Mouse (Mus musculus) liver, embryonic 11.5 days (tissue): Measurements from ENCODE around the gene Thap3. TPM values are rescaled to one million over a fixed set of nuclear protein-coding genes. Genes with fewer than 3 reads are reported as not detected.

ENCODE experiments used
- ATAC-seq: fragments of 200-750 bp; cut with Nextera tagmentation; replicated peaks from 2 replicates; pipeline ENCODE4 v1.8.0; 2017; ENCODE audit warnings: moderate number of reproducible peaks, mild to moderate bottlenecking, moderate TSS enrichment, moderate library complexity; ENCODE audit not compliant: low FRiP score
- DNase-seq: peaks from one replicate; pipeline ENCODE4 v3.0.0-alpha.2; 2017; ENCODE audit warnings: low spot score
- H3K27ac ChIP-seq: fragments of 300-500 bp; sonication (generic); 2 replicates; pipeline ENCODE4 v1.5.1; 2014; ENCODE audit warnings: mild to moderate bottlenecking, low read depth, low read length, control low read depth
- H3K27me3 ChIP-seq: fragments of 300-500 bp; sonication (generic); replicated peaks from 2 replicates; pipeline ENCODE4 v1.6.1; 2014; ENCODE audit warnings: low read length, mixed read lengths; ENCODE audit not compliant: control insufficient read depth, insufficient read depth
- H3K36me3 ChIP-seq: fragments of 300-500 bp; sonication (generic); 2 replicates; pipeline ENCODE4 v1.6.1; 2014; ENCODE audit warnings: mild to moderate bottlenecking, low read length, moderate library complexity, mixed read lengths; ENCODE audit not compliant: control insufficient read depth, insufficient read depth
- H3K4me1 ChIP-seq: fragments of 300-500 bp; sonication (generic); replicated peaks from 2 replicates; pipeline ENCODE4 v1.6.1; 2014; ENCODE audit warnings: low read length, mixed read lengths; ENCODE audit not compliant: control insufficient read depth, insufficient read depth
- H3K4me2 ChIP-seq: fragments of 300-500 bp; sonication (generic); 2 replicates; pipeline ENCODE4 v1.6.1; 2014; ENCODE audit warnings: mild to moderate bottlenecking, control low read depth, moderate library complexity
- H3K4me3 ChIP-seq: fragments of 300-500 bp; sonication (generic); 2 replicates; pipeline ENCODE4 v1.5.1; 2014; ENCODE audit warnings: low read depth, low read length, control low read depth
- H3K9ac ChIP-seq: fragments of 300-500 bp; sonication (generic); 2 replicates; pipeline ENCODE4 v1.6.1; 2014; ENCODE audit warnings: low read depth, low read length, control low read depth
- H3K9me3 ChIP-seq: fragments of 300-500 bp; sonication (generic); 2 replicates; pipeline ENCODE4 v1.6.1; 2016; ENCODE audit warnings: low read length, inconsistent platforms, mixed read lengths; ENCODE audit not compliant: control insufficient read depth
- WGBS: fragments of 180-500 bp; shearing (Covaris S2); extraction: QIAGEN DNeasy Blood & Tissue Kit; methylation state at CpG from one replicate; pipeline ENCODE4 v1.1.7; 2014; 5-methylcytosine and 5-hydroxymethylcytosine counted together
- polyA plus RNA-seq: library from polyadenylated mRNA; unstranded; fragments of >200 nt; fragmentation: Nextera tagmentation; extraction: Ambion mirVana; gene quantifications from 2 replicates; pipeline ENCODE4 v1.2.1, GENCODE M21; 2014

Thap3 gene
- polyA plus RNA-seq, 1 experiment from 2014 or later = 14.5 TPM

DNA sequence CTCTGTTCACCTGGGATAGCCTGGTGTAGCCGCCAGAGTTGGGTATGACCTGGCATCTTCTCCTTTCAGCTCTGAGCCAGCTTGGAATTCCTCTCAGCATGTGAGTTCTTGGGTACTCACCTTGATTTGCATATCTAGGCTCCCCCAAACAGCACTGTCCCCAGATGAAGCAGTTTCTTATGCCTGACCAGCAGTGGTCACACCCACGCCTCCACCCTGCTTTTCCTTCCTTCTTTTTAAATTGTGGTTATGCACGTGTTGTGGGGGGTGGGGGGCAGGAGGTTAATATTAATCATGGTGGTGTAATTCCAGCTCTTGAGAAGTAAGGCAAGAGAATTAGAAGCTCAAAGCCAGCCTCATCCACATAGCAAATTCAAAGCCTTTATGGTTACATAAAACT lies 26.0 kb downstream of the Thap3 start:
- ATAC-seq = peak; percentile 23; the same call in 1 of the 2 replicates
- Histone ChIP-seq H3K27me3 (no peaks in the 10 kb centered on the region), H3K36me3 (peaks cover 50% of the 10 kb centered on the region), H3K27ac (peak overlapping the region; percentile 75; the same call in 1 of the 2 replicates), H3K9me3 (no peaks in the 10 kb centered on the region), H3K4me2 (no peak overlapping the region), H3K4me1 (peaks cover 46% of the 10 kb centered on the region), H3K4me3 (no peak overlapping the region), H3K9ac (no peak overlapping the region)
- DNase-seq = no peak
- WGBS = 63% methylated on average over 3 of the region's 3 CpGs

DNA sequence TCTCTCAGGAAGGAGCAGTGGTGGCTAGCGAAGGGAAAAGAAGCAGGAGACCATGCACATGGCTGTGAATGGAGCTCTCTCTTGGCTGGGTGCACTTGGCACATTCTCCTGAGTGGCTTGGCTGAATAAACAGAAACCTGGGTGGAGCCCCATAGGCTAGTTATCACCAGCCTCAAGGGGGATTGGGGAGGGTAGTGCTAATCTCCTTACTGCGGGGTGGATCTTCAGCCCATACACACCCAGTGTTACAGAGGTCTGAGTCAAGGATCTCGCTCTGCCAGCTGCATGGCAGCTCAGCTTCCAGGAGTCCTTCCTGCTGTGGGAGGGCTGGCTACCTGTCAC lies 28.3 kb downstream of the Thap3 start:
- peak overlapping the region; percentile 46 for H3K9ac ChIP-seq
- peaks cover 65% of the 10 kb centered on the region for H3K4me1 ChIP-seq
- peak; percentile 54 for DNase-seq
- 46% methylated on average over 3 of the region's 3 CpGs for WGBS
- no peaks in the 10 kb centered on the region for H3K9me3 ChIP-seq
- H3K4me2 ChIP-seq = peak overlapping the region; percentile 11
- H3K27me3 ChIP-seq = no peaks in the 10 kb centered on the region
- peaks cover 58% of the 10 kb centered on the region for H3K36me3 ChIP-seq
- ATAC-seq = peak; percentile 94
- peak overlapping the region; percentile 98 for H3K27ac ChIP-seq
- H3K4me3 ChIP-seq = no peak overlapping the region

DNA sequence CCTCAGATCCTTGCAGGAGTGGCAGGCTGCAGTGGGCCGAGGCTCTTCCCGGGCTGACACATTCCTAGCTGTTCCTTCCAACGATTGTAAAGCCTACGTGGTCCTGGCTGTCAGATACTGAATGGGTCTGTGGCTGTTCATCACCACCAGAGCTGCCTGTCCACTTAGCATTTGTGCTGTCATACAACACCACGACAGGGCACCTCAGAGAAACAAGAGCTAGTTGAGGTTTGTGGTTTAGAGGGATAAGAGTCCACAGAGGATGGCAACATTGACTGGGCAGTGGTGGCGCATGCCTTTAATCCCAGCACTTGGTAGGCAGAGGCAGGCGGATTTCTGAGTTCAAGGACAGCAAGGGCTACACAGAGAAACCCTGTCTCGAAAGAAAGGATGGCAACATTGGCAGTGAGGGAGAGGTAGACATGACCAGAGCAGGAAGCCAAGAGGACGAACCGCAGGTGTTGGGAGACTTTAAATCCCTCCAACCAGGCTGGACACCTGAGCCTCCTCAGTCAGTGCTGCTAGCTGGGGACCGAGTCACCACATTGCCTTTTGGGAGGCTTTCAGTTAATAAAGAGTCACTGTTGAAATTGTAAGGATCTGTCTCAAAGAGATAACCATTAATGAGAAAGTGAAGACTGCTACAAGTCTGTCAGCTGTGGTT lies 28.8 kb downstream of the Thap3 start:
- DNase-seq (no peak), ATAC-seq (peak; percentile 22)
- no peak overlapping the region for H3K4me3 ChIP-seq
- H3K4me1 ChIP-seq = peaks cover 65% of the 10 kb centered on the region
- WGBS = 70% methylated on average over 11 of the region's 11 CpGs
- H3K4me2 ChIP-seq = peak overlapping the region; percentile 16
- H3K36me3 ChIP-seq = peaks cover 56% of the 10 kb centered on the region
- peak overlapping the region; percentile 98 for H3K27ac ChIP-seq
- H3K9me3 ChIP-seq = no peaks in the 10 kb centered on the region
- H3K9ac ChIP-seq = peak overlapping the region; percentile 46
- no peaks in the 10 kb centered on the region for H3K27me3 ChIP-seq

DNA sequence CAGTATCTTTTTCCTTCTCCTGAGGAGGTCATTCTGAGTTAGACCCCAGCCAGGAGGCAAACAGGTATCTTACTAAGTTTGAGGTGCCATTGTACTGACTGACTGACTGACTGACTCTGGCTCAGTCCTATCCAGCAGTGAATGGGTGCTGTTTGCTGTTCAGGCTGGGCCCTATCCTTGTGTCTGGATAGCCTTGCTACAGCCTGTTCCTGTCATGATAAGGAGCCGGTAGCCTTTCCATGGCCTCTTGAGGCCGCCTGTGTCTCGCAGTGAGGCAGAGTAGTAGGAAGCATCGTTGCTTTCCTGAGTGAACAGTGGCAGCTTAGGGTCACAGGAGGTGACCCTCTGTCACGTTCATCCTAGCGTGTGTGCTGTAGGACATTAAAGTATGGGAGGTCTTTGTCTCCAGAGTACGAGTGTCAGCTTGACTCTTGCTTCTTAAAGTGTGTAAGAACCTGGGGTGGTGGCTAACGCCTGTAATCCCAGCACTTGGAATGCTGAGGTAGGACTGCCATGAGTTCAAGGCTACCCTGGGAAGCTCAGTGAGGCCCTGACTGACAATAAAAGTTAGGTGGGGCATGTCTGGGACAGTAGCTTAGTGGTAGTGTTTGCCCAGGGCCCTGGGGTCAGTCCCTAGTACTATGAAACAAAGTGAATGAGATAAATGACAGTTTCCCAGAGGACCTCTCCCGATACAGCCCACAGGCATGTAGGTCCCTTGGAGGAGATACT lies 31.0 kb downstream of the Thap3 start:
- H3K4me2 ChIP-seq = peak overlapping the region; percentile 36

DNA sequence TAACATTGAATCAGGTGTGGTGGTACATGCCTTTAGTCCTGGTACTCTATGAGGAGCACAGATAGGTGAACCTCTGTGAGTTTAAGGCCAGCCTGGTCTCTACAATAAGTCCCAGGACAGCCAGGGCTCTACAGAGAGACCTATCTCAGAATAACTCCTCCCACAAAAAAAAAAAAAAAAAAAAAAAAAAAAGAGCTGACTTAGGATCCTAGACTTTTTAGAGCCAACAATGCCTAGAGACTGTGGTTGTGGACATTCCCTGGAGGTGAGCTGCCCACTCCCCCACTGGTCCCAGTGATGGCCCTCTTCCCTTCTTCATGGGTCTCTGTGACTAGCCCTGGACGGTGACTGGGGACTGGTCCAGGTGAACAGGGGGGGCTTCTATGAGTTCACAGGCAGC lies 33.0 kb downstream of the Thap3 start:
- Histone ChIP-seq H3K36me3 (peaks cover 51% of the 10 kb centered on the region), H3K4me1 (peaks cover 46% of the 10 kb centered on the region)
- 94% methylated on average over 1 of the region's 1 CpGs for WGBS

More for the DNA sequence above, 31.0 kb downstream of the Thap3 start:
- Histone ChIP-seq H3K27me3 (no peaks in the 10 kb centered on the region), H3K36me3 (peaks cover 51% of the 10 kb centered on the region), H3K9ac (peak overlapping the region; percentile 55), H3K27ac (peak overlapping the region; percentile 91), H3K4me1 (peaks cover 60% of the 10 kb centered on the region), H3K4me3 (no peak overlapping the region), H3K9me3 (no peaks in the 10 kb centered on the region)
- WGBS = 56% methylated on average over 9 of the region's 9 CpGs
- peak; percentile 81 for ATAC-seq
- DNase-seq = no peak

DNA sequence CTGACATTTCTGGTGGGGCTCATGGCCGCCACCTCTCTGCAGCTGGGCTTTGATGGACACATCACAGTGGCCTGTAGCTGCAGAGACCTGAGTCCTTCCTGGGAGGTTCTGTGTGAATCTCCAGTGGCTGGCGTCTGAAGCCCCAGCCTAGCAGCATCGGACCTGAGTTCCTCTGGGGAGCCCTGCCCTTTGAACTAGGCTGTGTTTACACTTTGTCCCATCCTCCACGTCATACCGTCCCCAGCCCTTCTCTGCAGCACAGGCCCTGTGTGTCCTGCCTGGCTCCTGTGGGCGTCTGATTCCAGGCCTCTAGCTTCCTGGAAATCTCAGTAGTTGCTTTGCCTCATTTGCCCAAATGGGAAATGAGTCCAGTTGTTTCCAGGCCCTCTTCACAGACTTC lies 35.6 kb downstream of the Thap3 start:
- Histone ChIP-seq H3K9me3 (no peaks in the 10 kb centered on the region), H3K4me3 (no peak overlapping the region), H3K27me3 (no peaks in the 10 kb centered on the region), H3K27ac (peak overlapping the region; percentile 66; the same call in 1 of the 2 replicates), H3K9ac (no peak overlapping the region), H3K4me1 (peaks cover 27% of the 10 kb centered on the region), H3K4me2 (no peak overlapping the region), H3K36me3 (peaks cover 39% of the 10 kb centered on the region)
- ATAC-seq (no peak), DNase-seq (no peak)
- 83% methylated on average over 6 of the region's 6 CpGs for WGBS

More for the DNA sequence above, 33.0 kb downstream of the Thap3 start:
- ATAC-seq (no peak), DNase-seq (no peak)
- no peaks in the 10 kb centered on the region for H3K27me3 ChIP-seq
- no peak overlapping the region for H3K4me3 ChIP-seq
- peak overlapping the region; percentile 91; the same call in 1 of the 2 replicates for H3K27ac ChIP-seq
- H3K9me3 ChIP-seq = no peaks in the 10 kb centered on the region
- no peak overlapping the region for H3K9ac ChIP-seq
- no peak overlapping the region for H3K4me2 ChIP-seq

DNA sequence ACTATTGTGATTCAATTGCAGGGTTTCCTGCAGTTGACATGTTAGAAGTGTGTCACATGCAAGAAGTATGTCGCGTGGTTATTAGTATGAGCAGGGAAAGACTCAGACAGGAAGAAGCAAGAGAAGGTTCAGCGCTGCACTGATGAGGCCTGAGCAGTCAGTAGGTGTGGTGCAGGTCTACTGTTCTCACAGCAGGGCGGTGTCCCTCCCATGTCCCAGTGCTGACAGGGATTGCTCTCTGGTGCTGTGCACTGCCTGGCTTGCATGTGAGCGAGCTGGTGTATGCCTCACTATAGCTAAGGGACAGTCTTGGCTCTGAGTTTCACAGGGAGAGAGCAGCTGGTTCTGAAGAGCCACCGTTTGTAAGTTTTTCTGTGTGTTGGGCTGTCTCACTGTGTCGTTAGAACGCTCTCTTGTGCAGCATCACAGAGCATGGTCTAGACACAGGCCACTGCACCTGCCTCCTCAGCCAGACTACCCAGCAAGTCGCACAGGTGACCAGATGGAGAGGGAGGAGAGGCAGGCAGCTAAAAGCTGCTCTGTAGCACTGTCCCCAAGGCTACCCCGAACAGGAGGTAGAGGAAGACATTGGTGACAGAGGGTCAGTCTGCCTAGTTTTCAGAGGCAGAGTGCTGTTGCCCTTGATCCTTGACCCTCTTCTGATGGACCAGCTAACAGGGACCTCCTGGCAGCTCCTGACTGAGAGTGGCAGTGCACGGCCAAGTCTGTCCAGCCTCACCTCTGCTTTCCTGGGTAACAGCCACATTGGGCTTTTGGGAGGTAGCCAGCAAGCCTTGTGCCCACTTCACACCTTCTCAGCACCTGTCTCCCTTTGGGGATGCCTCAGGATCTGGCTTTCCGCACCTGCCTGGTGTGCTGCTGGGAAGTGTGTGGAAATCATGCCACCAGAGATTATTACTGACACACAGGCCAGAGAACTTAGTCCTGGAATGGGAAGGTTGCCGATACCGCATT lies 40.0 kb downstream of the Thap3 start:
- H3K4me1 ChIP-seq = peaks cover 11% of the 10 kb centered on the region
- no peak; the same call in 1 of the 2 replicates for ATAC-seq
- H3K9me3 ChIP-seq = no peaks in the 10 kb centered on the region
- H3K4me3 ChIP-seq = no peak overlapping the region
- H3K27ac ChIP-seq = no peak overlapping the region
- no peaks in the 10 kb centered on the region for H3K27me3 ChIP-seq
- 91% methylated on average over 14 of the region's 14 CpGs for WGBS
- DNase-seq = no peak
- no peak overlapping the region; the same call in 1 of the 2 replicates for H3K9ac ChIP-seq
- H3K36me3 ChIP-seq = peaks cover 18% of the 10 kb centered on the region
- no peak overlapping the region for H3K4me2 ChIP-seq

DNA sequence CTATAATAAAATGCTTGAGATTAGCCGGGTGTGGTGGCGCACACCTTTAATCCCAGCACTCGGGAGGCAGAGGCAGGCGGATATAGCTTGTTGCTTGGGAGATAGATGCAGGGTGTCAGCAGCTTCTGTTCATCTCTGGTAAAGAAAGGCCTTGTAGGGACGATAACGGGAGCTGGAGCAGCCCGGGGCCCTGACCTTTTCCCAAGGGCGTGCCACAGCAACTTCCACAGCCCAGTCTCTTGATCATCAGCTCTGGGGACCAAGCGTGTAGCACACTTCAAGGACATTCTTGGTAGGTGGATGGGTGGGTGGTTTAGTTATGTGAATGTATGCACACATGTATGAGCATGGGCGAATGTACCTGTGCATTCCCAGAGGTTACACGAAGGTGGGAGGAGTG lies 42.6 kb downstream of the Thap3 start:
- 85% methylated on average over 11 of the region's 11 CpGs for WGBS
- no peak overlapping the region for H3K4me2 ChIP-seq
- H3K36me3 ChIP-seq = peaks cover 9% of the 10 kb centered on the region; the same call in 1 of the 2 replicates
- no peak overlapping the region for H3K27ac ChIP-seq
- no peak overlapping the region for H3K4me3 ChIP-seq
- peaks cover 12% of the 10 kb centered on the region for H3K4me1 ChIP-seq
- no peak overlapping the region for H3K9ac ChIP-seq
- no peak for ATAC-seq
- no peaks in the 10 kb centered on the region for H3K9me3 ChIP-seq
- no peak for DNase-seq
- no peaks in the 10 kb centered on the region for H3K27me3 ChIP-seq
